ENCODE assay signal across 18 mouse cellular contexts in the genomic region with DNA sequence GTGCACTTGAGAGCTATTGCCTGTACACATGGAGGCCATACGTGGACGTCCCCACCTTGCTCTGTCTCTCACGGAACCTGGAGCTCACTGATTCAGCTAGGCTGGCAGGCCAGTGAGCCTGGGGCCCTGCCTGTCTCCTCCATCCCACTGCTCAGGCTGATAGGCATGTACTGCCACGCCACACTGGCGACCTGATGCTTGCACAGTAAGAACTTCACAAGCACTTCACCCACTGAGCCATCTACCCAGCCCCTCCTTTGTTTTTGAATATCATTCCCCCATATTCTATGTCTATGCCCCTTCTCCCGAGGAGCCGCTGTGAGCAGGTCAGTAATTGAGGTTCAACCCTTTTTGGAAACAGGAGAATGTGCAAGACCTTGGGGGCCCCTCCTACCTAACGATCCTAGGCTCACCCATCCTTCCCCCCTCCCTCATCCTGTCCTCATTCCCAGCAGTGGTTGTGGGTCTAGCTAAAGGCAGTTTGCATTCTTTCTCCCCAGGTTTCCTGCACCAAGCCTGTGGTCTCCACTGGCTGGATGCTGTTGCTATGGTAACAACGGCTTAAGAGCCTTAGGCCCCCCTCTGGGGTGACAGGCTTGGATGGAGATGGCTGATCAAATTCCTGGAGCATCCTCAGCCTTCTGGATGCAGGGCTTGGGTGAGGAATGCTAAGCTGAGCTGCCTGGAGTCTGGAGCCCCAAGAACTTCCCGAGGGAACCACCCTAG. TPM values are rescaled to one million over a fixed set of nuclear protein-coding genes. Genes with fewer than 3 reads are reported as not detected.
DNase-seq lines count a peak whose midpoint lies in the region; ATAC-seq and TF ChIP-seq lines count a peak whose summit lies in the region.
"Had no signal": no experiment of that assay in that cellular context is flagged by ENCODE, and none has a peak within 500 bp of the region (broad histone marks: within the 10 kb centered on the region; RNA-seq: fewer than 3 reads in every experiment).

No protein-coding gene starts in this region.

- H3K9me3 ChIP-seq in lung, postnatal 0 days (ENCODE audit: low read length) = no peaks in the 10 kb centered on the region
- H3K9me3 ChIP-seq in hindbrain, embryonic 10.5 days = no peaks in the 10 kb centered on the region
- no peaks in the 10 kb centered on the region for H3K9me3 ChIP-seq in midbrain, embryonic 11.5 days (ENCODE audit: control insufficient read depth, low read length)
- H3K9me3 ChIP-seq in kidney, embryonic 14.5 days (ENCODE audit: control insufficient read depth, low read length) = no peaks in the 10 kb centered on the region
- H3K9me3 ChIP-seq: embryonic facial prominence, embryonic 13.5 days; heart, embryonic 15.5 days; intestine, embryonic 15.5 days; limb, embryonic 13.5 days had no signal

- no peak overlapping the region for H3K4me3 ChIP-seq in lung, postnatal 0 days (ENCODE audit: low read depth, low read length)
- no peak overlapping the region for H3K4me3 ChIP-seq in hindbrain, embryonic 10.5 days
- no peak overlapping the region for H3K4me3 ChIP-seq in midbrain, embryonic 11.5 days (ENCODE audit: low read depth, low read length)
- H3K4me3 ChIP-seq in kidney, embryonic 14.5 days (ENCODE audit: low read length) = no peak overlapping the region
- H3K4me3 ChIP-seq: embryonic facial prominence, embryonic 13.5 days; heart, embryonic 15.5 days; intestine, embryonic 15.5 days; limb, embryonic 13.5 days had no signal

- H3K27ac ChIP-seq in lung, postnatal 0 days (ENCODE audit: low read length) = 0 out of 2 replicates have a peak overlapping the region, but pooled peaks have one; percentile 60
- peak overlapping the region; percentile 53 for H3K27ac ChIP-seq in hindbrain, embryonic 10.5 days
- H3K27ac ChIP-seq in midbrain, embryonic 11.5 days (ENCODE audit: low read depth, low read length) = 0 out of 2 replicates have a peak overlapping the region, but pooled peaks have one; percentile 8
- no peak overlapping the region for H3K27ac ChIP-seq in kidney, embryonic 14.5 days (ENCODE audit: low read depth, low read length)
- H3K27ac ChIP-seq: embryonic facial prominence, embryonic 13.5 days; heart, embryonic 15.5 days; intestine, embryonic 15.5 days; limb, embryonic 13.5 days had no signal

- no peak for ATAC-seq in lung, postnatal 0 days
- ATAC-seq in midbrain, embryonic 11.5 days (ENCODE audit: low FRiP score) = peak; percentile 73
- ATAC-seq in kidney, embryonic 14.5 days (ENCODE audit: low FRiP score, low TSS enrichment) = no peak
- ATAC-seq: intestine, embryonic 15.5 days; liver, postnatal 0 days had no signal

- H3K9ac ChIP-seq in lung, postnatal 0 days (replicated peaks; ENCODE audit: low read depth) = no peak overlapping the region
- H3K9ac ChIP-seq in midbrain, embryonic 11.5 days (ENCODE audit: low read length) = no peak overlapping the region
- no peak overlapping the region for H3K9ac ChIP-seq in kidney, embryonic 14.5 days (ENCODE audit: low read depth, low read length)
- H3K9ac ChIP-seq: heart, embryonic 15.5 days; intestine, embryonic 15.5 days; limb, embryonic 13.5 days; liver, postnatal 0 days had no signal

- TF ChIP-seq CTCF in lung, postnatal 0 days (IDR thresholded peaks at IDR 0.05) = no peak

- WGBS in lung, postnatal 0 days = 60% methylated on average over 10 of the region's 10 CpGs
- WGBS in hindbrain, embryonic 10.5 days = 26% methylated on average over 10 of the region's 10 CpGs
- WGBS in midbrain, embryonic 11.5 days = 19% methylated on average over 10 of the region's 10 CpGs
- WGBS in kidney, embryonic 14.5 days = 48% methylated on average over 10 of the region's 10 CpGs

- H3K36me3 ChIP-seq in lung, postnatal 0 days (ENCODE audit: insufficient read depth, low read length) = no peaks in the 10 kb centered on the region
- no peaks in the 10 kb centered on the region for H3K36me3 ChIP-seq in hindbrain, embryonic 10.5 days
- H3K36me3 ChIP-seq in midbrain, embryonic 11.5 days (ENCODE audit: control insufficient read depth, insufficient read depth, low read length) = no peaks in the 10 kb centered on the region
- no peaks in the 10 kb centered on the region for H3K36me3 ChIP-seq in kidney, embryonic 14.5 days (ENCODE audit: control insufficient read depth, insufficient read depth, low read length)
- H3K36me3 ChIP-seq: heart, embryonic 15.5 days; intestine, embryonic 15.5 days had no signal

- no peak overlapping the region for H3K4me2 ChIP-seq in lung, postnatal 0 days (replicated peaks; ENCODE audit: low read depth, low read length)
- no peak overlapping the region; the same call in 1 of the 2 replicates for H3K4me2 ChIP-seq in midbrain, embryonic 11.5 days
- no peak overlapping the region for H3K4me2 ChIP-seq in kidney, embryonic 14.5 days (replicated peaks; ENCODE audit: low read depth, low read length)
- H3K4me2 ChIP-seq: embryonic facial prominence, embryonic 13.5 days; heart, embryonic 15.5 days; intestine, embryonic 15.5 days; limb, embryonic 13.5 days had no signal

- H3K27me3 ChIP-seq in lung, postnatal 0 days (replicated peaks; ENCODE audit: insufficient read depth, low read length) = no peaks in the 10 kb centered on the region
- peaks cover 3% of the 10 kb centered on the region; the same call in 1 of the 2 replicates for H3K27me3 ChIP-seq in hindbrain, embryonic 10.5 days (ENCODE audit: insufficient read depth, poor library complexity, severe bottlenecking)
- no peaks in the 10 kb centered on the region for H3K27me3 ChIP-seq in midbrain, embryonic 11.5 days (ENCODE audit: control insufficient read depth, insufficient read depth, low read length)
- no peaks in the 10 kb centered on the region for H3K27me3 ChIP-seq in kidney, embryonic 14.5 days (ENCODE audit: control insufficient read depth, insufficient read depth, low read length)
- H3K27me3 ChIP-seq: embryonic facial prominence, embryonic 13.5 days; heart, embryonic 15.5 days; intestine, embryonic 15.5 days; limb, embryonic 13.5 days had no signal

- no peak for DNase-seq in lung, postnatal 0 days (ENCODE audit: low spot score)
- DNase-seq in lung, postnatal 25 days (ENCODE audit: low spot score) = no peak
- no peak for DNase-seq in hindbrain, embryonic 10.5 days (ENCODE audit: low spot score)
- no peak for DNase-seq in midbrain, embryonic 11.5 days (ENCODE audit: low spot score, missing footprints)
- DNase-seq in retina, embryonic 14.5 days (ENCODE audit: low spot score) = peak; percentile 81
- no peak for DNase-seq in heart, postnatal 25 days (ENCODE audit: low spot score)
- DNase-seq in layer of hippocampus, adult 9-11 months = no peak
- DNase-seq: adrenal gland, postnatal 10 days; cerebellum, adult 9-11 months; kidney, postnatal 14 days; liver, postnatal 0 days; right cerebral cortex, adult 18-20 months; thymus, adult 2 months had no signal

- no peak for TF ChIP-seq EP300 in lung, postnatal 0 days (IDR thresholded peaks at IDR 0.05)

- intact Hi-C loops in heart, postnatal 25 days (cut with DNase I) = no loop called here

- peaks cover 2% of the 10 kb centered on the region; the same call in 1 of the 2 replicates for H3K4me1 ChIP-seq in lung, postnatal 0 days (ENCODE audit: insufficient read depth, low read depth, low read length)
- peaks cover 44% of the 10 kb centered on the region for H3K4me1 ChIP-seq in hindbrain, embryonic 10.5 days (replicated peaks)
- peaks cover 11% of the 10 kb centered on the region for H3K4me1 ChIP-seq in midbrain, embryonic 11.5 days (ENCODE audit: control insufficient read depth, insufficient read depth, low read length)
- H3K4me1 ChIP-seq in kidney, embryonic 14.5 days (ENCODE audit: control insufficient read depth, insufficient read depth, low read length) = peaks cover 11% of the 10 kb centered on the region; the same call in 1 of the 2 replicates

RNA-seq across cellular contexts. Expression of a gene that starts 35.2 kb away (rescaled TPM):
- 0.85 and 0.87 TPM in 2 replicates for polyA plus RNA-seq in lung, postnatal 0 days (2015; fragmentation: Nextera tagmentation; extraction: Ambion mirVana)
- 3.7 and 4.9 TPM in 2 replicates for polyA plus RNA-seq in hindbrain, embryonic 10.5 days (2016; fragmentation: Nextera tagmentation; extraction: Ambion mirVana)
- 0.92 and 0.94 TPM in 2 replicates for polyA plus RNA-seq in midbrain, embryonic 11.5 days (2014; fragmentation: Nextera tagmentation; extraction: Ambion mirVana)
- polyA plus RNA-seq in kidney, embryonic 14.5 days (2014; fragmentation: Nextera tagmentation; extraction: Ambion mirVana) = 3.7 and 5.2 TPM in 2 replicates
- 1 to 10 TPM; 6.3 to 8.0 TPM for total RNA-seq in heart, postnatal 25 days (2021)

RNA-seq across cellular contexts. Expression of a gene that starts 47.5 kb away (rescaled TPM):
- polyA plus RNA-seq in lung, postnatal 0 days (2015; fragmentation: Nextera tagmentation; extraction: Ambion mirVana) = 97.0 TPM in 2 replicates
- 7.5 and 10.2 TPM in 2 replicates for polyA plus RNA-seq in hindbrain, embryonic 10.5 days (2016; fragmentation: Nextera tagmentation; extraction: Ambion mirVana)
- 5.8 and 6.5 TPM in 2 replicates for polyA plus RNA-seq in midbrain, embryonic 11.5 days (2014; fragmentation: Nextera tagmentation; extraction: Ambion mirVana)
- 15.3 and 17.3 TPM in 2 replicates for polyA plus RNA-seq in kidney, embryonic 14.5 days (2014; fragmentation: Nextera tagmentation; extraction: Ambion mirVana)
- total RNA-seq in heart, postnatal 25 days (2021) = 100 to 1,000 TPM; 238 to 253 TPM
